ENCODE assay signal across 26 mouse cellular contexts in genomic region chr2:104420805-104421204, GRCm38 (mm10). TPM values are rescaled to one million over a fixed set of nuclear protein-coding genes. Genes with fewer than 3 reads are reported as not detected.
"Had no signal": no experiment of that assay in that cellular context is flagged by ENCODE, and none has a peak within 500 bp of the region (broad histone marks: within the 10 kb centered on the region; RNA-seq: fewer than 3 reads in every experiment).

No protein-coding gene starts in this region.

- H3K36me3 ChIP-seq: limb, embryonic 10.5 days; limb, embryonic 13.5 days; liver, embryonic 15.5 days; lung, embryonic 15.5 days; midbrain, embryonic 12.5 days; neural tube, embryonic 13.5 days had no signal

- H3K4me1 ChIP-seq: limb, embryonic 10.5 days; limb, embryonic 13.5 days; liver, embryonic 12.5 days; liver, embryonic 15.5 days; lung, embryonic 15.5 days; midbrain, embryonic 12.5 days; neural tube, embryonic 13.5 days had no signal

- H3K4me3 ChIP-seq: layer of hippocampus, adult 2 months; limb, embryonic 10.5 days; limb, embryonic 13.5 days; liver, embryonic 12.5 days; liver, embryonic 15.5 days; lung, embryonic 15.5 days; midbrain, embryonic 12.5 days; myocyte; neural tube, embryonic 13.5 days had no signal

- H3K27me3 ChIP-seq: limb, embryonic 13.5 days; liver, embryonic 12.5 days; lung, embryonic 15.5 days; midbrain, embryonic 12.5 days; neural tube, embryonic 13.5 days had no signal

- DNase-seq: kidney, postnatal 25 days; layer of hippocampus, adult 9-11 months; liver; lung, adult 18-20 months; lung, postnatal 10 days; lung, postnatal 36 days; retina, postnatal 1 day; right cerebral cortex, postnatal 25 days; thymus, adult 2 months; thymus, postnatal 14 days; thymus, postnatal 4 days had no signal

- H3K9ac ChIP-seq: limb, embryonic 13.5 days; liver, embryonic 12.5 days; liver, embryonic 15.5 days; lung, embryonic 15.5 days; midbrain, embryonic 12.5 days; neural tube, embryonic 13.5 days had no signal

- H3K9me3 ChIP-seq: limb, embryonic 10.5 days; limb, embryonic 13.5 days; liver, embryonic 12.5 days; liver, embryonic 15.5 days; lung, embryonic 15.5 days; midbrain, embryonic 12.5 days; neural tube, embryonic 13.5 days had no signal

- H3K4me2 ChIP-seq: limb, embryonic 13.5 days; liver, embryonic 12.5 days; liver, embryonic 15.5 days; lung, embryonic 15.5 days; midbrain, embryonic 12.5 days; neural tube, embryonic 13.5 days had no signal

- H3K27ac ChIP-seq: kidney, postnatal 0 days; layer of hippocampus, adult 2 months; limb, embryonic 10.5 days; limb, embryonic 13.5 days; liver, embryonic 12.5 days; liver, embryonic 15.5 days; lung, embryonic 15.5 days; midbrain, embryonic 12.5 days; neural tube, embryonic 13.5 days; stomach, postnatal 0 days had no signal

- ATAC-seq: liver, embryonic 12.5 days; midbrain, embryonic 16.5 days had no signal

RNA-seq across cellular contexts. Expression of gene D430041D05Rik, which starts 10.0 kb away (rescaled TPM):
- total RNA-seq: monocyte, adult 5-6 weeks had no signal
- polyA plus RNA-seq: large intestine, adult 2 months; liver, embryonic 15.5 days; small intestine, adult 2 months had no signal
